Mouse (Mus musculus) small intestine, adult 2 months (tissue): Measurements from ENCODE around the gene Frrs1l.

ENCODE experiments used
- CTCF ChIP-seq: fragments of 200-500 bp; IDR thresholded peaks from 2 replicates; pipeline ENCODE4 v1.5.1; 2012; ENCODE audit warnings: low read depth, mild to moderate bottlenecking, control low read depth, inconsistent platforms, low read length, moderate library complexity, mixed read lengths; ENCODE audit not compliant: insufficient replicate concordance, insufficient read length; ENCODE audit errors: extremely low read depth
- POLR2A ChIP-seq: fragments of 200-500 bp; IDR thresholded peaks from 2 replicates; pipeline ENCODE4 v1.6.1; 2012; ENCODE audit warnings: low read depth, mild to moderate bottlenecking, control low read depth, inconsistent platforms, low read length, moderate library complexity

DNA sequence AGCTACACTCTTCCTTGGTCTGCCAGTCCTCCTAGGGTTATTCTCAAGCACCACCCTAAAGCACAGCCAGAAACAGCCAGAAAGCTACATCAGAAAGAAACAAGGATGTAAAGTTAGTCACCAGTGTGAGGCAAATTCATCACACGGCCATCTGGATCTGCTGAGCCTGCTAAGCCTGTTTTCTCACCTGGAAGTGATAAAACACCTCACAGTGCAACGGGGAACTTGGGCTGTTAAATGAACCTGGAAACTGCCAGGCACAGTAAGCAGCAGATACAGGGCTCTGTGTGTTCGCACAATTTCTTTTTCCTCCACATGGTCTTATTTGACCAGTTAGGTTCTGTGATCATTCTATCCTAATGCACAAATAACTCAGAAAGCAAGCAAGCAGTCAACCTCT, 80.6 kb downstream of the Frrs1l start:
- TF ChIP-seq CTCF (no peak), POLR2A (no peak)
